Mouse (Mus musculus): ENCODE data around the gene Kcnn3. TPM values are rescaled to one million over a fixed set of nuclear protein-coding genes. Genes with fewer than 3 reads are reported as not detected.

Gene Kcnn3
- polyA plus RNA-seq, 1 experiment = 1.3 TPM

- H3K36me3 ChIP-seq (ENCODE audit: control insufficient read depth, insufficient read depth, low read length) = no peaks in the 10 kb centered on the region
- H3K27ac ChIP-seq (ENCODE audit: insufficient read depth, low read depth, low read length) = no peak overlapping the region
- no peak overlapping the region for H3K4me3 ChIP-seq (ENCODE audit: insufficient read depth, low read depth, low read length)
- H3K27me3 ChIP-seq (replicated peaks; ENCODE audit: control insufficient read depth, insufficient read depth, low read length) = no peaks in the 10 kb centered on the region
- WGBS = 77% methylated on average over 11 of the region's 11 CpGs
- no peak for DNase-seq
- H3K4me1 ChIP-seq (ENCODE audit: control insufficient read depth, insufficient read depth, low read length) = no peaks in the 10 kb centered on the region
- TF ChIP-seq CTCF (conservative IDR thresholded peaks at IDR 0.05; ENCODE audit: insufficient read depth, insufficient read length, low read depth, low read length) = no peak
- no peak for TF ChIP-seq POLR2A (IDR thresholded peaks at IDR 0.05; ENCODE audit: low read depth, low read length)
Observed at GRCm38 (mm10) chr3:89592809-89593208, 72.8 kb downstream of the Kcnn3 start.

- WGBS = 68% methylated on average over 10 of the region's 10 CpGs
Observed at GRCm38 (mm10) chr3:89593524-89593923, 73.6 kb downstream of the Kcnn3 start.

GRCm38 (mm10) chr3:89598361-89598760 is 78.4 kb downstream of the Kcnn3 start:
- no peak for TF ChIP-seq POLR2A (IDR thresholded peaks at IDR 0.05; ENCODE audit: low read depth, low read length)
- no peak for TF ChIP-seq CTCF (conservative IDR thresholded peaks at IDR 0.05; ENCODE audit: insufficient read depth, insufficient read length, low read depth, low read length)
- H3K36me3 ChIP-seq (ENCODE audit: control insufficient read depth, insufficient read depth, low read length) = no peaks in the 10 kb centered on the region
- DNase-seq = no peak
- no peaks in the 10 kb centered on the region for H3K27me3 ChIP-seq (replicated peaks; ENCODE audit: control insufficient read depth, insufficient read depth, low read length)
- H3K27ac ChIP-seq (ENCODE audit: insufficient read depth, low read depth, low read length) = no peak overlapping the region
- H3K4me1 ChIP-seq (ENCODE audit: control insufficient read depth, insufficient read depth, low read length) = no peaks in the 10 kb centered on the region
- 86% methylated on average over 7 of the region's 7 CpGs for WGBS
- no peak overlapping the region for H3K4me3 ChIP-seq (ENCODE audit: insufficient read depth, low read depth, low read length)

More at GRCm38 (mm10) chr3:89593524-89593923, 73.6 kb downstream of the Kcnn3 start:
- H3K27me3 ChIP-seq (replicated peaks; ENCODE audit: control insufficient read depth, insufficient read depth, low read length) = no peaks in the 10 kb centered on the region
- DNase-seq = no peak
- H3K4me1 ChIP-seq (ENCODE audit: control insufficient read depth, insufficient read depth, low read length) = no peaks in the 10 kb centered on the region
- no peaks in the 10 kb centered on the region for H3K36me3 ChIP-seq (ENCODE audit: control insufficient read depth, insufficient read depth, low read length)
- no peak for TF ChIP-seq POLR2A (IDR thresholded peaks at IDR 0.05; ENCODE audit: low read depth, low read length)
- TF ChIP-seq CTCF (conservative IDR thresholded peaks at IDR 0.05; ENCODE audit: insufficient read depth, insufficient read length, low read depth, low read length) = no peak
- H3K4me3 ChIP-seq (ENCODE audit: insufficient read depth, low read depth, low read length) = no peak overlapping the region
- no peak overlapping the region for H3K27ac ChIP-seq (ENCODE audit: insufficient read depth, low read depth, low read length)

- no peaks in the 10 kb centered on the region for H3K36me3 ChIP-seq (ENCODE audit: control insufficient read depth, insufficient read depth, low read length)
- H3K27ac ChIP-seq (ENCODE audit: insufficient read depth, low read depth, low read length) = no peak overlapping the region
- no peaks in the 10 kb centered on the region for H3K27me3 ChIP-seq (replicated peaks; ENCODE audit: control insufficient read depth, insufficient read depth, low read length)
- 97% methylated on average over 7 of the region's 7 CpGs for WGBS
- no peak for DNase-seq
- no peak overlapping the region for H3K4me3 ChIP-seq (ENCODE audit: insufficient read depth, low read depth, low read length)
- no peak for TF ChIP-seq POLR2A (IDR thresholded peaks at IDR 0.05; ENCODE audit: low read depth, low read length)
- 0 out of 2 replicates have a peak, but pooled peaks have one; percentile 6 for TF ChIP-seq CTCF (conservative IDR thresholded peaks at IDR 0.05; ENCODE audit: insufficient read depth, insufficient read length, low read depth, low read length)
- H3K4me1 ChIP-seq (ENCODE audit: control insufficient read depth, insufficient read depth, low read length) = no peaks in the 10 kb centered on the region
Observed at GRCm38 (mm10) chr3:89598967-89599366, 79.0 kb downstream of the Kcnn3 start.

GRCm38 (mm10) chr3:89601060-89601459 is 81.1 kb downstream of the Kcnn3 start:
- TF ChIP-seq POLR2A (IDR thresholded peaks at IDR 0.05; ENCODE audit: low read depth, low read length) = no peak
- Histone ChIP-seq H3K27ac (ENCODE audit: insufficient read depth, low read depth, low read length) (no peak overlapping the region), H3K27me3 (replicated peaks; ENCODE audit: control insufficient read depth, insufficient read depth, low read length) (no peaks in the 10 kb centered on the region), H3K4me3 (ENCODE audit: insufficient read depth, low read depth, low read length) (no peak overlapping the region), H3K4me1 (ENCODE audit: control insufficient read depth, insufficient read depth, low read length) (no peaks in the 10 kb centered on the region), H3K36me3 (ENCODE audit: control insufficient read depth, insufficient read depth, low read length) (no peaks in the 10 kb centered on the region)
- DNase-seq = no peak
- 35% methylated on average over 7 of the region's 7 CpGs for WGBS

GRCm38 (mm10) chr3:89603300-89603699 is 83.3 kb downstream of the Kcnn3 start:
- Histone ChIP-seq H3K4me1 (ENCODE audit: control insufficient read depth, insufficient read depth, low read length) (no peaks in the 10 kb centered on the region), H3K27ac (ENCODE audit: insufficient read depth, low read depth, low read length) (no peak overlapping the region), H3K4me3 (ENCODE audit: insufficient read depth, low read depth, low read length) (no peak overlapping the region), H3K27me3 (replicated peaks; ENCODE audit: control insufficient read depth, insufficient read depth, low read length) (no peaks in the 10 kb centered on the region), H3K36me3 (ENCODE audit: control insufficient read depth, insufficient read depth, low read length) (no peaks in the 10 kb centered on the region)
- TF ChIP-seq CTCF (conservative IDR thresholded peaks at IDR 0.05; ENCODE audit: insufficient read depth, insufficient read length, low read depth, low read length) (no peak), POLR2A (IDR thresholded peaks at IDR 0.05; ENCODE audit: low read depth, low read length) (no peak)
- 87% methylated on average over 5 of the region's 5 CpGs for WGBS
- DNase-seq = no peak

- TF ChIP-seq CTCF (conservative IDR thresholded peaks at IDR 0.05; ENCODE audit: insufficient read depth, insufficient read length, low read depth, low read length) = no peak
- H3K27me3 ChIP-seq (replicated peaks; ENCODE audit: control insufficient read depth, insufficient read depth, low read length) = no peaks in the 10 kb centered on the region
- no peak overlapping the region for H3K4me3 ChIP-seq (ENCODE audit: insufficient read depth, low read depth, low read length)
- DNase-seq = no peak
- WGBS = 76% methylated on average over 5 of the region's 5 CpGs
- no peak overlapping the region for H3K27ac ChIP-seq (ENCODE audit: insufficient read depth, low read depth, low read length)
- H3K4me1 ChIP-seq (ENCODE audit: control insufficient read depth, insufficient read depth, low read length) = no peaks in the 10 kb centered on the region
- H3K36me3 ChIP-seq (ENCODE audit: control insufficient read depth, insufficient read depth, low read length) = no peaks in the 10 kb centered on the region
Observed at GRCm38 (mm10) chr3:89605235-89605634, 85.3 kb downstream of the Kcnn3 start.

GRCm38 (mm10) chr3:89607327-89607726 is 87.4 kb downstream of the Kcnn3 start:
- H3K4me3 ChIP-seq (ENCODE audit: insufficient read depth, low read depth, low read length) = no peak overlapping the region
- no peaks in the 10 kb centered on the region for H3K4me1 ChIP-seq (ENCODE audit: control insufficient read depth, insufficient read depth, low read length)
- WGBS = 86% methylated on average over 1 of the region's 1 CpGs
- H3K27me3 ChIP-seq (replicated peaks; ENCODE audit: control insufficient read depth, insufficient read depth, low read length) = no peaks in the 10 kb centered on the region
- no peaks in the 10 kb centered on the region for H3K36me3 ChIP-seq (ENCODE audit: control insufficient read depth, insufficient read depth, low read length)
- TF ChIP-seq CTCF (conservative IDR thresholded peaks at IDR 0.05; ENCODE audit: insufficient read depth, insufficient read length, low read depth, low read length) (no peak), POLR2A (IDR thresholded peaks at IDR 0.05; ENCODE audit: low read depth, low read length) (no peak)
- no peak overlapping the region for H3K27ac ChIP-seq (ENCODE audit: insufficient read depth, low read depth, low read length)
- DNase-seq = no peak

All from kidney, adult 2 months (tissue).